Mouse (Mus musculus) forebrain, embryonic 11.5 days (tissue): ENCODE results near the gene Glis1. TPM values are rescaled to one million over a fixed set of nuclear protein-coding genes. Genes with fewer than 3 reads are reported as not detected.

Experiments
- ATAC-seq: fragments of 200-750 bp; cut with Nextera tagmentation; replicated peaks from 2 replicates; pipeline ENCODE4 v1.8.0; 2017; ENCODE audit warnings: moderate TSS enrichment; ENCODE audit not compliant: low FRiP score
- DNase-seq: peaks from one replicate; pipeline ENCODE4 v3.0.0-alpha.2; 2017; ENCODE audit warnings: low spot score
- H3K27ac ChIP-seq: fragments of 300-500 bp; sonication (generic); 2 replicates; pipeline ENCODE4 v1.5.1; 2014; ENCODE audit warnings: low read depth, low read length
- H3K27me3 ChIP-seq: fragments of 300-500 bp; sonication (generic); 2 replicates; pipeline ENCODE4 v1.6.1; 2014; ENCODE audit warnings: mild to moderate bottlenecking, low read length, mixed read lengths; ENCODE audit not compliant: control insufficient read depth, insufficient read depth
- H3K36me3 ChIP-seq: fragments of 300-500 bp; sonication (generic); 2 replicates; pipeline ENCODE4 v1.6.1; 2014; ENCODE audit warnings: mild to moderate bottlenecking, low read length, moderate library complexity, mixed read lengths; ENCODE audit not compliant: control insufficient read depth, insufficient read depth
- H3K4me1 ChIP-seq: fragments of 300-500 bp; sonication (generic); replicated peaks from 2 replicates; pipeline ENCODE4 v1.6.1; 2014; ENCODE audit warnings: low read length, mixed read lengths; ENCODE audit not compliant: control insufficient read depth, insufficient read depth
- H3K4me2 ChIP-seq: fragments of 300-500 bp; sonication (generic); 2 replicates; pipeline ENCODE4 v1.6.1; 2014; ENCODE audit warnings: low read depth, mild to moderate bottlenecking, low read length, moderate library complexity, mixed read lengths; ENCODE audit not compliant: severe bottlenecking
- H3K4me3 ChIP-seq: fragments of 300-500 bp; sonication (generic); 2 replicates; pipeline ENCODE4 v1.5.1; 2014; ENCODE audit warnings: low read depth, low read length
- H3K9ac ChIP-seq: fragments of 300-500 bp; sonication (generic); 2 replicates; pipeline ENCODE4 v1.6.1; 2014; ENCODE audit warnings: low read length
- H3K9me3 ChIP-seq: fragments of 300-500 bp; sonication (generic); 2 replicates; pipeline ENCODE4 v1.6.1; 2016; ENCODE audit warnings: low read length, mixed read lengths; ENCODE audit not compliant: control insufficient read depth
- WGBS: fragments of 180-500 bp; shearing (Covaris S2); extraction: QIAGEN DNeasy Blood & Tissue Kit; methylation state at CpG from one replicate; pipeline ENCODE4 v1.1.7; 2014; 5-methylcytosine and 5-hydroxymethylcytosine counted together
- polyA plus RNA-seq: library from polyadenylated mRNA; unstranded; fragments of >200 nt; fragmentation: Nextera tagmentation; extraction: Ambion mirVana; gene quantifications from 2 replicates; pipeline ENCODE4 v1.2.1, GENCODE M21; 2014

Glis1 gene
- polyA plus RNA-seq, 1 experiment from 2014 or later, result 5.5 TPM

- no peak overlapping the region for H3K4me2 ChIP-seq
- no peak overlapping the region for H3K27ac ChIP-seq
- H3K9ac ChIP-seq, result no peak overlapping the region
- no peak overlapping the region for H3K4me3 ChIP-seq
- H3K4me1 ChIP-seq, result no peaks in the 10 kb centered on the region
- H3K9me3 ChIP-seq, result no peaks in the 10 kb centered on the region
- ATAC-seq (no peak), DNase-seq (no peak)
- no peaks in the 10 kb centered on the region for H3K36me3 ChIP-seq
- no peaks in the 10 kb centered on the region for H3K27me3 ChIP-seq
- 88% methylated on average over 3 of the region's 3 CpGs for WGBS
These were observed 104.6 kb downstream of the Glis1 start for GRCm38 (mm10) chr4:107539021-107539420.

GRCm38 (mm10) chr4:107541821-107542220, 107.4 kb downstream of the Glis1 start:
- 71% methylated on average over 4 of the region's 4 CpGs for WGBS
- no peak overlapping the region for H3K4me3 ChIP-seq
- H3K36me3 ChIP-seq, result no peaks in the 10 kb centered on the region

GRCm38 (mm10) chr4:107544843-107545242, 110.5 kb downstream of the Glis1 start:
- Histone ChIP-seq H3K36me3 (no peaks in the 10 kb centered on the region), H3K27ac (no peak overlapping the region), H3K9ac (no peak overlapping the region), H3K4me1 (no peaks in the 10 kb centered on the region), H3K9me3 (no peaks in the 10 kb centered on the region), H3K4me3 (no peak overlapping the region), H3K27me3 (no peaks in the 10 kb centered on the region), H3K4me2 (no peak overlapping the region)
- ATAC-seq (no peak), DNase-seq (no peak)
- WGBS, result 83% methylated on average over 5 of the region's 5 CpGs

More at GRCm38 (mm10) chr4:107541821-107542220, 107.4 kb downstream of the Glis1 start:
- no peak for DNase-seq
- Histone ChIP-seq H3K9ac (no peak overlapping the region), H3K27ac (no peak overlapping the region), H3K4me1 (no peaks in the 10 kb centered on the region), H3K4me2 (no peak overlapping the region), H3K27me3 (no peaks in the 10 kb centered on the region), H3K9me3 (no peaks in the 10 kb centered on the region)
- no peak for ATAC-seq

DNA sequence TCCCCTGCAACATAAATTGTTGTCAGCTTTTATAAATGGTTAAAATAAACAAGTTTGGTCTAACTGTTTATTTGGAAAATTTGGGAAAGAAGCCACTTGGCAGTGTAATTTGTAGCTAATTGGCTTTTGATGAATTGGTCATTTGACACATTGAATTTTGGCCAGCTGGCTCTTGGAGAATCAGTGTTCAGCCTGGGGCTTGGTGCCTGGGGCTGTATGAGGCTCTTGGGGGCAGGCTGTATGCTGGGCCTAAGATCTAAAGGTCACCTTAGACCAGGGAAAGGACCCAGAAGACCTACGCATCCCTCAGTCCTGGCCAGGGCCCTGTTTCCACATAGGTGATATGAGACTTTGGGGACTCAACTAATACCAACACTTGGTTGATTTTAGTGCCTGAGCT, 111.3 kb downstream of the Glis1 start:
- Histone ChIP-seq H3K4me2 (no peak overlapping the region), H3K9me3 (no peaks in the 10 kb centered on the region), H3K27ac (no peak overlapping the region), H3K27me3 (no peaks in the 10 kb centered on the region), H3K36me3 (no peaks in the 10 kb centered on the region), H3K9ac (no peak overlapping the region), H3K4me1 (no peaks in the 10 kb centered on the region), H3K4me3 (no peak overlapping the region)
- DNase-seq (no peak), ATAC-seq (no peak)
- WGBS, result 95% methylated on average over 1 of the region's 1 CpGs

- H3K9me3 ChIP-seq, result no peaks in the 10 kb centered on the region
- no peak overlapping the region for H3K27ac ChIP-seq
- H3K36me3 ChIP-seq, result no peaks in the 10 kb centered on the region
- no peak overlapping the region for H3K4me2 ChIP-seq
- ATAC-seq, result no peak
- DNase-seq, result no peak
- H3K4me3 ChIP-seq, result no peak overlapping the region
- H3K4me1 ChIP-seq, result no peaks in the 10 kb centered on the region
- no peaks in the 10 kb centered on the region for H3K27me3 ChIP-seq
- no peak overlapping the region for H3K9ac ChIP-seq
- 73% methylated on average over 8 of the region's 8 CpGs for WGBS
These were observed 112.1 kb downstream of the Glis1 start for GRCm38 (mm10) chr4:107546525-107546924.

DNA sequence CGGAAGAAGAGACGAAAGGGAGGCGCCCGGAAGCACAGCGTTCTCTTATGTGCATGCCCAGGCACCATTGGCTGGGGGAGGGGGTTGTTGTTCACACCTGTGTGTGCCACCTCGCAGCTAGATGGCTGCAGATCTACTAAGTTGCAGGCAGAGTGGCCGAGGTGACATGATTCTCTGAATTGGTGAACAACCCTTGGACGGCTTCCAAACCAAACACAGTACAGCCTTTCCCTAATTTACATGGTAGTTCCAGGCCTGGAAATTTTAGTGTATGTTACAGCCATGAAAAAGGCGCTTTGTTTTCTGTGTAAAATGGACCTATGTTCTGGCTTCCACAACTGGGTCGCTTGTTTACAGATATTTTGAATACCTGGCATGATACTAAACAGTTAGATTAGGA, 115.7 kb downstream of the Glis1 start:
- Histone ChIP-seq H3K9me3 (no peaks in the 10 kb centered on the region), H3K4me3 (no peak overlapping the region), H3K27me3 (no peaks in the 10 kb centered on the region), H3K4me1 (no peaks in the 10 kb centered on the region), H3K4me2 (no peak overlapping the region), H3K27ac (no peak overlapping the region), H3K36me3 (no peaks in the 10 kb centered on the region), H3K9ac (no peak overlapping the region)
- no peak for ATAC-seq
- 92% methylated on average over 10 of the region's 10 CpGs for WGBS
- DNase-seq, result no peak

DNA sequence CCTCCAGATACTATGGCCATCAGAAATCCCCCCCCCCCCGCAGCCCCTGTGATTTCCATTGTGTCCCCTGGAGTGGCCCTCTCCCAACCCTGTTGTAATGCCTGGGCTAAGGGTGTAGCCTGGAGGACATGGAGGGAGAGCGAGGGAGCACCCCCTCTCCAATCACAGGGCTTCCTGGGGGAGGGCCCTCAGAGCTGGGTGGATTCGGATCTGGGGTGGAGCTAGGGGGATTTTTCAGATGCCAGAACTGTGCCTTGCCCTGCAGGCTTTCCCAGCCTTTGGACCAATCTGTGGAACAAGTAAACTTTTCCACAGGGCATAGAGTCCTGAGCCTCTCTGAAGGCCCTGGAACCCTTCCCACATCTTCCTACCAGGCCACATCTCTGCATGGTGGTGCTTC, 116.2 kb downstream of the Glis1 start:
- no peaks in the 10 kb centered on the region for H3K9me3 ChIP-seq
- ATAC-seq (no peak), DNase-seq (no peak)
- no peak overlapping the region for H3K9ac ChIP-seq
- no peak overlapping the region for H3K4me3 ChIP-seq
- H3K27me3 ChIP-seq, result no peaks in the 10 kb centered on the region
- H3K4me1 ChIP-seq, result no peaks in the 10 kb centered on the region
- H3K36me3 ChIP-seq, result no peaks in the 10 kb centered on the region
- no peak overlapping the region for H3K27ac ChIP-seq
- 71% methylated on average over 3 of the region's 3 CpGs for WGBS
- H3K4me2 ChIP-seq, result no peak overlapping the region

DNA sequence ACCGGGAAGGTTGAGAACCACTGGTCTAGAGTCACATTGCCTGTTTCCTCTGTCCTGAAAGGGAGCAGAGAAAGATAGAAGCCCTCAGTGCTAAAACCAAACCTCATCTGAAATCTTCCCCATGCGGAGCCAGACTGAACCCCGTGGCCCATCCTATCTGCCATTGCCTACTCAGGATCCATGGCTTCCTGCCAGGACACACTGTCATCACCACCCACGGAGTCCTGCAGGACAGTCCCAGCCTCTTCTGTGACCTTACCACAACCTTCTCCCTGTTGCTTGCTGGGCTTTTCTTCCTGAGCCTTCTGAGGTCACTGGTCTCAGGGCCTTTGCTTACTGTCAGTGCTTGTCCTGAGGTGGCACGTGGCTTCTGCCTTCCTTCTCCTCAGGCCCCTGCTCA, 118.3 kb downstream of the Glis1 start:
- DNase-seq, result no peak
- 82% methylated on average over 5 of the region's 5 CpGs for WGBS
- H3K9me3 ChIP-seq, result no peaks in the 10 kb centered on the region
- no peak overlapping the region for H3K4me2 ChIP-seq
- no peaks in the 10 kb centered on the region for H3K27me3 ChIP-seq
- no peaks in the 10 kb centered on the region for H3K4me1 ChIP-seq
- no peak overlapping the region for H3K27ac ChIP-seq
- no peak for ATAC-seq
- H3K36me3 ChIP-seq, result no peaks in the 10 kb centered on the region
- H3K4me3 ChIP-seq, result no peak overlapping the region
- no peak overlapping the region for H3K9ac ChIP-seq

DNA sequence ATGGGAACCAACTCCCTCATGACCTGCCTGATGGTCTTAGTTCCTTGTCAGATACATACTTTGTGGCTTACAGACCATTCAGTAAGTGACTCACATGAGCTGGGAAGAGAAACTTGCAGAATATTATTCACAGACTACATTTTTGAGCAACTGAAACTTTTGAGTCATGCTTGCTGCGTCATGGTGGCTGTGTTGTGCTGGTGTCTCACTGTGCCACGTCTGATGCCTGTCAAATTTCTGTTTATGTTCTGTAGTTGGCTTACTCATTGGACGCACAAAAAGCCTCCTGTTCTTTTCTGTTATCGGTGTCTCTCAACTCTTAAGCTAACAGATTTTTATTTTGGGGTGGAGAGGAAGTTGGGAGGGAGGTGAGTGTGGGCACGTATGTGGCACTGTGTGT, 119.4 kb downstream of the Glis1 start:
- no peak overlapping the region for H3K4me2 ChIP-seq

More for the DNA sequence above, 119.4 kb downstream of the Glis1 start:
- Histone ChIP-seq H3K36me3 (no peaks in the 10 kb centered on the region), H3K9ac (no peak overlapping the region), H3K27me3 (no peaks in the 10 kb centered on the region), H3K4me3 (no peak overlapping the region), H3K9me3 (no peaks in the 10 kb centered on the region), H3K4me1 (no peaks in the 10 kb centered on the region), H3K27ac (no peak overlapping the region)
- no peak for ATAC-seq
- DNase-seq, result no peak
- 83% methylated on average over 5 of the region's 5 CpGs for WGBS
